Mouse (Mus musculus) olfactory bulb, adult 2 months (tissue): ENCODE data around the gene Mmp23. TPM values are rescaled to one million over a fixed set of nuclear protein-coding genes. Genes with fewer than 3 reads are reported as not detected.

Source experiments
- H3K27ac ChIP-seq: fragments of 200-500 bp; 2 replicates; pipeline ENCODE4 v1.5.1; 2012; ENCODE audit warnings: low read depth, low read length; ENCODE audit not compliant: insufficient read depth
- H3K4me1 ChIP-seq: fragments of 200-500 bp; 2 replicates; pipeline ENCODE4 v1.6.1; 2012; ENCODE audit warnings: low read length; ENCODE audit not compliant: control insufficient read depth, insufficient read depth
- H3K4me3 ChIP-seq: fragments of 200-500 bp; 2 replicates; pipeline ENCODE4 v1.5.1; 2012; ENCODE audit warnings: mild to moderate bottlenecking, low read depth, low read length, moderate library complexity; ENCODE audit not compliant: insufficient read depth
- CTCF ChIP-seq: fragments of 200-500 bp; IDR thresholded peaks from 2 replicates; pipeline ENCODE4 v1.5.1; 2012; ENCODE audit warnings: low read depth, mild to moderate bottlenecking, low read length, moderate library complexity; ENCODE audit not compliant: insufficient read depth
- POLR2A ChIP-seq: fragments of 200-500 bp; IDR thresholded peaks from 2 replicates; pipeline ENCODE4 v1.6.1; 2012; ENCODE audit warnings: mild to moderate bottlenecking, low read depth, low read length, moderate library complexity; ENCODE audit not compliant: insufficient read depth
- WGBS: fragments of 180-500 bp; shearing (Covaris S2); methylation state at CpG from one replicate; pipeline ENCODE4 v1.1.7; 2018; 5-methylcytosine and 5-hydroxymethylcytosine counted together
- polyA plus RNA-seq: library from polyadenylated mRNA; stranded (reverse); fragments of >200 nt; gene quantifications from 2 replicates; pipeline ENCODE4 v1.2.4, GENCODE M21; 2012; ENCODE audit warnings: low replicate concordance; ENCODE audit not compliant: missing spikeins, insufficient read depth, insufficient read length

The Mmp23 gene
- polyA plus RNA-seq, 1 experiment = not detected

DNA sequence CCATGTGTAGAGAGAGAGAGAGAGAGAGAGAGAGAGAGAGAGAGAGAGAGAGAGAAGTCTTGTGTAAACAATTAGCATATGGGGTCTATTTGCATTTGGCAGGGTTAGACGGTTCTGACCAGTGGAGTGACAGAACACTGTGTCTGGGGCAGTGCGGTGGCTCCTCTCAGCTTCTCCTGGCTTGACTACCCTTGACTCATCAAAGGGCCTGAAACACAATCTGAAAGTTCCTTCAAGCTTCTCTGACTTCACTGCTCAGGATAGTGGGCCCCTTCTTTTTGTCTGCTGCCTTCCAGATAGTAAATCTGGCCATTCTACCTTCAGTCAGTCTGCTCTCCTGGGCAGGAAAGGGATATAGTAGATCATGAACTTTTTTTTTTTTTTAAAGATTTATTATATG lies 46.4 kb downstream of the Mmp23 start:
- no peaks in the 10 kb centered on the region for H3K4me1 ChIP-seq
- TF ChIP-seq POLR2A (no peak), CTCF (no peak)
- no peak overlapping the region for H3K4me3 ChIP-seq
- no peak overlapping the region for H3K27ac ChIP-seq
- 61% methylated on average over 2 of the region's 2 CpGs for WGBS

DNA sequence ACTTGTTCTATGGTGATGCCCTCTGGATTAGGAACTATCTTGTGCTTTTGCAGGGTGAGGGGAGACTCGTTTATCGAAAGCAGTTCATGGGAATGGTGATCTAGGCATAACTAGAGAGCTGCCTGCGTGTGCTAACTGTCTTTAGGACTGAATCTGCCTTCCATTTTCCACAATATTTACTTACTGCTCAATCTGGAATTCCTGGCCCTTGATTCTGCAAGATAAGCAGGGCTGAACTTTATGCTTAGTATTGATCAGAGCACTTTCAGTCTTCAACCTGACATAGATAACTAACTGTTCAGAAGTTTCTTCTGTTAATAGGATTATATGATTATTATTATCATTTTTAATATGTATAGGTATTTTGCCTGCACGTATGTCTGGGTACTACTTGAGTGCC lies 48.1 kb downstream of the Mmp23 start:
- WGBS = 93% methylated on average over 4 of the region's 4 CpGs

DNA sequence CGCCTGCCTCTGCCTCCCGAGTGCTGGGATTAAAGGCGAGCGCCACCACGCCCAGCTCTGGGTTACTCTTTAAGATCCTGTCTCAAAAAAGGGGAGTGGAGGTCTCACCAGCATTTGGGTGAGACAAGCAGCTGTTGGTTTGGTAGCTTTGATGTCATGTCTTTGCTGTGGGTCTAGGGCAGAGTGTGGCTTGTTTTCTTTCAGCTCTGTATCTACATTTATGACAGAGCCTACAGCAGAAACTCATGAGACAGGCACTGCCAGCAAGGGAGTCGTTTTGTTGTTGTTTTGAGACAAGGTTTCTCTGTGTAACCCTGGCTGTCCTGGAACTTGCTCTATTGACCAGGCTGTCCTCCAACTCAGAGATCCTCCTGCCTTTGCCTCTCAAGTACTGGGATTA lies 49.4 kb downstream of the Mmp23 start:
- 91% methylated on average over 6 of the region's 6 CpGs for WGBS
- H3K27ac ChIP-seq = no peak overlapping the region

More for the DNA sequence above, 48.1 kb downstream of the Mmp23 start:
- Histone ChIP-seq H3K4me3 (no peak overlapping the region), H3K4me1 (no peaks in the 10 kb centered on the region), H3K27ac (no peak overlapping the region)
- TF ChIP-seq CTCF (no peak), POLR2A (no peak)

DNA sequence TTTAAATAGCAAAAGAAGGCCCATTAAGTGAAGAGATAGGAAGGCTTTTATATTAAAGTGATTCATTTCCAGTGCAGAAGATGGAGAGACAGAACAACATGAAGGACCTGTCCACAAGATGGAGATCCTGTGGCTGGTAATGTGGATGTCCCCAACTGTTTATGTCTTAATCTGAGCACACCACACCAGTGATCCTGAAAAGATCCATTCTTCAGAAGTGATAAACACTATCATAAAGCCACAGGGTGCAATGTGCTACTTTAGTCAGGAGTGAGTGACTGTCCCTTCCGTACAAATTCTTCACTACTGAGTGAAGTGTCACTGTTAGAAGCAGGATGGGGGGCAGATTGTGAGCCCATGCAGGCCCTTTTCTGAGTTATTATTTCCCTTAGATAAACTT lies 50.4 kb downstream of the Mmp23 start:
- H3K4me3 ChIP-seq = no peak overlapping the region
- TF ChIP-seq POLR2A (no peak), CTCF (no peak)
- H3K4me1 ChIP-seq = no peaks in the 10 kb centered on the region
- 94% methylated on average over 1 of the region's 1 CpGs for WGBS
- H3K27ac ChIP-seq = no peak overlapping the region

More for the DNA sequence above, 49.4 kb downstream of the Mmp23 start:
- Histone ChIP-seq H3K4me1 (no peaks in the 10 kb centered on the region), H3K4me3 (no peak overlapping the region)
- TF ChIP-seq CTCF = no peak
- TF ChIP-seq POLR2A = no peak

DNA sequence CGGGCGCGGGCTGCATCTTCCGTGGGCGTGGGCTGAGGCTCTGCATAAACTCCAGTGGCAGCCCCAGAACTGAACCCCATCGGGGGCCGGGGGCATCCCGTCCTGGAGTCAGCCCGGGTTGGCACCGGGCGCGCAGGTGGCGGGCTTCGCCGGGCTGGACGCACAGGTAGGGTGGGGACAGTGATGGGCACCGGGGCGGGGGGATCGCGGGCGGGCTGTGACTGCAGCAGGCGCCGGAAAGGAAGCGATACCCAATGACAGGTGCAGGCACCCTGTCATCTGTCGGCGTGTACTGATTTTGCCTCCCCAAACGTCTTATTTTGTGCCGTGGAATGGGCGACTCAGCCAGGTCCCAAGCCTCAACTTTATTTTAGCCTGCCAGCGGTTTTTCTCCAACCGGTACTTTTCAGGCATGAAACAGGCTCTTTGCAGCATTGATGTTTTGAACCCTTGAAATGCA lies 51.2 kb downstream of the Mmp23 start:
- no peak for TF ChIP-seq CTCF
- no peak for TF ChIP-seq POLR2A
- Histone ChIP-seq H3K4me3 (peak overlapping the region; percentile 78), H3K4me1 (no peaks in the 10 kb centered on the region), H3K27ac (no peak overlapping the region; the same call in 1 of the 2 replicates)
- under 1% methylated on average over 31 of the region's 31 CpGs for WGBS

DNA sequence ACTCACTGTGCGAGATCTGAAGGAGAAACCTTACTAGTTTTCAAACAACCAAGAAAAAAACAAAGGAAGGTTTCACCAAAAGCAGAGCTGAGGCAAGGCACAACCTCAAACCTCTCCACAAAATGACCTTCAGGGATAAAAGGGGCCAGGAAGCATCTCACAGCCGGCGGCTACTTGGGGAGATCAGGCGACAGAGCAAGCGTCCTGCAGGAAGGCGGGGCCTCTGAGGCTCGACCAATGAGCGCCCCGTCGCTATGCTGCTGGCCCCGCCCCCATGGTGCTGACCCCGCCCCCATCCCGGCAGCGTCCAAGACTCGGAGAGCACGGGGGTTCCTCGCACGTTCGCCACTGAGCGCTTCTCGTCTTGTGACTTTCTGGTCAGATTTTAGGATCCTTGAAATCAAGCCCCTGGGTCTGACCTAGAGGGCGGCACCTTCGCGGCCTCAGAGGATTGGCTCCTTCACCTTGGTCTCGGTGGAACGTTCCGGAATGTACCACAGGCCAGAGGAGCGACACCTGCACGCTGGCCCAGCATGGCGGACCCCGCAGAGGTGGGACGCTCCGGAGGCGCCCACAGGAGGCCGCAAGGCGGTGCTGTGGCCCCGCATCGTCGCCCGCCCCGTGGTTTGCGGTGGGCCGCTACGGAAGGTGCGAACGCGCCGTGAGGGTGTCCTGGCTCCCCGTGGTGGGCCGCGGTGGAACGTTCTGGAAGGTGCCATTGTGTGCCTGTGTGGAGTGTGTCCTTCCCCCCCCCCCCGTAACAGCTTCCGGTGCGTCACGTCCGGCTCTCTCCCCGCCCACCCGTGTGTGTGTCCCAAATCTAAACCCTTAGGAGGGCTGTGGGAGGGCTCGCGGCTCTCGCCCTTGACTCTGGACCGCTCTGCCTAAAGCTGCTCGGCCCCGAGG lies 51.8 kb downstream of the Mmp23 start, which contains the start of gene Slc35e2:
Gene Slc35e2 (plus strand): TSS at position 326 of the 906 bp plus-strand sequence.
- Histone ChIP-seq H3K4me3 (peak within 1 kb of the TSS; percentile 78), H3K27ac (peak within 1 kb of the TSS; percentile 99), H3K4me1 (no peaks in the 10 kb centered on the region)
- TF ChIP-seq CTCF (no peak), POLR2A (peak; percentile 73)
- WGBS = under 1% methylated on average over 65 of the region's 65 CpGs

Other genes with a start within 250 kb of the Mmp23 start
- gene Cfap74, start 244.2 kb downstream of the Mmp23 start, polyA plus RNA-seq = not detected in 2 replicates
- not detected in 2 replicates for gene Tmem52, start 184.3 kb downstream of the Mmp23 start, polyA plus RNA-seq
- gene Gnb1, start 162.0 kb downstream of the Mmp23 start, polyA plus RNA-seq = 260 and 372 TPM in 2 replicates
- not detected in 2 replicates for gene Nadk, start 91.0 kb downstream of the Mmp23 start, polyA plus RNA-seq
- gene Slc35e2, start 52.0 kb downstream of the Mmp23 start, polyA plus RNA-seq = not detected in 2 replicates
- gene Cdk11b, start 28.5 kb downstream of the Mmp23 start, polyA plus RNA-seq = 145 TPM in 1 of 2 replicates, not detected in the other
- gene Gm10563, start 8.0 kb downstream of the Mmp23 start, polyA plus RNA-seq = not detected in 2 replicates
- gene Mib2, start 15.8 kb upstream of the Mmp23 start, polyA plus RNA-seq = not detected in 2 replicates
- not detected in 2 replicates for gene Fndc10, start 41.0 kb upstream of the Mmp23 start, polyA plus RNA-seq
- gene Ssu72, start 51.4 kb upstream of the Mmp23 start, polyA plus RNA-seq = not detected in 2 replicates
- not detected in 2 replicates for gene Tmem240, start 81.4 kb upstream of the Mmp23 start, polyA plus RNA-seq
- not detected in 2 replicates for gene Atad3a, start 107.7 kb upstream of the Mmp23 start, polyA plus RNA-seq
- not detected in 2 replicates for gene Vwa1, start 121.3 kb upstream of the Mmp23 start, polyA plus RNA-seq
- gene Tmem88b, start 132.5 kb upstream of the Mmp23 start, polyA plus RNA-seq = not detected in 2 replicates
- gene Ankrd65, start 137.1 kb upstream of the Mmp23 start, polyA plus RNA-seq = not detected in 2 replicates
- gene Mrpl20, start 149.5 kb upstream of the Mmp23 start, polyA plus RNA-seq = not detected in 2 replicates
- 186 and 258 TPM in 2 replicates for gene Ccnl2, start 159.1 kb upstream of the Mmp23 start, polyA plus RNA-seq
- not detected in 2 replicates for gene Aurkaip1, start 177.9 kb upstream of the Mmp23 start, polyA plus RNA-seq
- gene Mxra8, start 186.3 kb upstream of the Mmp23 start, polyA plus RNA-seq = not detected in 2 replicates
- not detected in 2 replicates for gene Dvl1, start 194.0 kb upstream of the Mmp23 start, polyA plus RNA-seq
- gene Tas1r3, start 210.0 kb upstream of the Mmp23 start, polyA plus RNA-seq = not detected in 2 replicates
- not detected in 2 replicates for gene Cptp, start 216.1 kb upstream of the Mmp23 start, polyA plus RNA-seq
- not detected in 2 replicates for gene Ints11, start 216.2 kb upstream of the Mmp23 start, polyA plus RNA-seq
- gene Pusl1, start 238.4 kb upstream of the Mmp23 start, polyA plus RNA-seq = not detected in 2 replicates
- gene Acap3, start 238.4 kb upstream of the Mmp23 start, polyA plus RNA-seq = not detected in 2 replicates